Mouse (Mus musculus) adrenal gland, postnatal 14 days (tissue): ENCODE measurements around the gene Ttc16. TPM values are rescaled to one million over a fixed set of nuclear protein-coding genes. Genes with fewer than 3 reads are reported as not detected.

Experiments
- DNase-seq: peaks from one replicate; pipeline ENCODE4 v3.0.0; 2021; ENCODE audit warnings: mixed read lengths
- total RNA-seq: library from RNA; stranded (reverse); gene quantifications from 2 replicates; pipeline ENCODE4 v1.2.3, GENCODE M21; 2021

Ttc16 gene
- total RNA-seq, 1 experiment from 2014 or later = not detected

DNA sequence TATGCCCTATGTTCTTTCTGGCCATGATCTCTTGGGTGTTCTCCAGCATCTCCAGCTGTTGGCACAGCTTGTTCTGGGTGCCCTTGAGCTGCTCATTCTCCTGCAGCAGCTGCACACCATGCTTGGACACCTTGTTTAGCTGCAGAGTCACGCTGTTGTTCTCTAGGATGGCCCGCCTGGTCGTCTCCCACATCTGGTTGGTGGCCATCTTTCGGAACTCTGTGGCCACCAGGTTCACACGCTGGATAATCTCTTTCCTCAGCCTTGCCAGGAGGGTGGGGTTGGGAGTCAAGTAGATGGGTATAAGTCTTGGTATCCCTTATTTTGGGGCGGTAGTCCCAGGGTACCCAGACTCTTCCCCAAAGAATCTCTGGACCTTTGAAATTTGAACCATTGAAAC, 4.3 kb upstream of the Ttc16 start:
- no peak for DNase-seq

DNA sequence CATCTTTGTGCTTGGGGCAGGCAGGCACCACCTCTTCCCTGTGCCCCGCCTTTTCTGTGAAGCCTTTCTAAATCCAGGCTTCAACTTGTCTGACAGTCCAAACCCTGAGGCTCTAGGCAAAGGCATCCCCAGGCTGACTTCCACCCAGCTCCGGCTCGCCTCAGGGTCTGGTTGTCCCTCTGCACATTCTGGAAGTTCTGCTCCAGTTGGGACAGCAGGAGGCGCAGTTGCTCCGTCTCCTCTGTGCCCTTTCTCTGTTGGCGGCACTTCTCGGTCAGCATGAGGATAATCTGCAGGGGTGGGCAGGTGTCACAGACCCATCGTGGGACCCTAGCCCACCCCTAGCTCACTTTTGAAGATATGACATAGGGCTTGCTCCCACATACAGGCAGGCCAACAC, 3.7 kb upstream of the Ttc16 start:
- DNase-seq = peak; percentile 80

DNA sequence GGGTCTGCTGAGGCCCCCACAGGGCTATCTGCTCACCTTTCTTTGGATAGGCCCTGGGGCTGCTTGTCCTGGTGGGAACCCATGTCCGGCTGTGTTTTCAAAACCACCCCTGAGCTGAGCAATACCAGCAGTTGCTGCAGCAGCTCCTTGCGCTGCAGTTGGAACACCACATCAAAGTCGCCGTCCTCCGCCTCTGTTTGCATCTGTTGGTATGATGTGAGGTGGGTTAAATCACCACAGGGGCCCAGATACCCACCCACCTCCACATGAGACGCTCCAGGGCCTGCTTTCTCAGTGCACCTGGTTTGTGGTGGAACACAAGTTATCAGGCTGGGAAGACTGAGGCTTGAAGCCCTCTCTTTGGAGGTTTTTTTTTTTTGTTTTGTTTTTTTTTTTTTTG, 2.6 kb upstream of the Ttc16 start:
- no peak for DNase-seq

DNA sequence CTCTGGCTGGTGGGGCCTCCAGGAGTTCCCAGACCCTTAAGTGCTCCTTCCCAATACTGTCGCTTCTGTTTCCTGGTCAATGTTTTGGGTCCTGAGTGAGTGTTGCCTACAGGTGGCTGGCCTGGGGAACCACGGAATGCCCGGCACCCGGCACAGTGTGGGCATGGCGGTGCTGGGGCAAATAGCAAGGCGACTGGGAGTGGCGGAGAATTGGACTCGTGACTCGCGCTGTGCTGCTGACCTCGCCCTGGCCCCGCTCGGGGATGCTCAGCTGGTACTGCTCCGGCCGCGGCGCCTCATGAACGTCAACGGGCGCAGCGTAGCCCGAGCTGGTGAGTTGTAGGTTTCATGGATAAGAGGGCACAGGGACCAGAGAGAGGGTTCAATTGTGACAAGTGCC, 759 bp upstream of the Ttc16 start:
- DNase-seq = no peak

DNA sequence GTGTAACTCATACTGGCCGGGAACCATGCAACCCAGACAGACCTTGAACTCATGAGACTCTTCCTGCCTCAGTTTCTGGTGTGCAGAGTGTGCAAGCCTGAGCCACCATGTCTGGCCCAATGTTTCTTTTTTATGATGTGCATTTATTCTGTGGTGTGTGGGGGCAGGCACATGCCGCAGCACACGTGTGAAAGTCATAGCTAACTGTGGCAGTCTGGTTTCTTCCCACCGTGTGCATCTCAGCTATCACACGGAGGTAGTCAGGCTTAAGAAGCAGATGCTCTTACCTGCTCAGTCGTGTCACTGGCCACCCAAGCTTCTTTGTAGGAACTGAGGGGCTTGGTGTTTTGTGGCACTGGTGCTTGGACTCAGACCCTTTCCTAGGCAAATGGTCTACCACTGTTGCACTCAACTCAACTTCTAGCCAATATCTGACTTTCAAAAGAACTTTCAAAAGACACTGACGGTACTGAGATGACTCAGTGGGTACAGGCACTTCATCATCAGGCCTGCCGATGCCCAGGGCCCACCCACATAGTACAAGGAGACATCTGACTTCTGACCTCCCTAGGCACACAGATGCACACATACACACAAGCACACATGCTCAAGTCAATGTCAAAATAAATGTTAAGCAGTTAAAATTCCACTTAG, 2.7 kb downstream of the Ttc16 start:
- no peak for DNase-seq

DNA sequence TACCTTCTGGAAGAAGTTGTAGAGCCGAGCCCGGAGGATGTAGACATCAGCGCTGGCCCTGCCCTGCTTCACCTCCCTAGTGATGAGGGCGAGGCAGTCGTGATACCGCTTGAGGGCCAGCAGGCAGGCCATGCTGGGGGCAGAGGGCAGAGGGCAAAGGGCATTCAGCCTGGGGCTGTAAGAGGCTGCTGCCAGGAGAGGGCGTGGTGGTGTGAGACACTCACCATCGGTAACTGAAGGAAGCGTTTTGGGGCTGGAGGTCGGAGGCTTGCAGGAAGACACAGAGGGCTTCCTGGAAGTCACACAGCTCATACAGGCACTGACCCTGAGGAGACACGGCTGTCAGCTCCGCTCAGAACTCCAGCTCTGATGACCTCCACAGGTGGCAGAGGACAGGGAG, 3.5 kb downstream of the Ttc16 start:
- DNase-seq = no peak

DNA sequence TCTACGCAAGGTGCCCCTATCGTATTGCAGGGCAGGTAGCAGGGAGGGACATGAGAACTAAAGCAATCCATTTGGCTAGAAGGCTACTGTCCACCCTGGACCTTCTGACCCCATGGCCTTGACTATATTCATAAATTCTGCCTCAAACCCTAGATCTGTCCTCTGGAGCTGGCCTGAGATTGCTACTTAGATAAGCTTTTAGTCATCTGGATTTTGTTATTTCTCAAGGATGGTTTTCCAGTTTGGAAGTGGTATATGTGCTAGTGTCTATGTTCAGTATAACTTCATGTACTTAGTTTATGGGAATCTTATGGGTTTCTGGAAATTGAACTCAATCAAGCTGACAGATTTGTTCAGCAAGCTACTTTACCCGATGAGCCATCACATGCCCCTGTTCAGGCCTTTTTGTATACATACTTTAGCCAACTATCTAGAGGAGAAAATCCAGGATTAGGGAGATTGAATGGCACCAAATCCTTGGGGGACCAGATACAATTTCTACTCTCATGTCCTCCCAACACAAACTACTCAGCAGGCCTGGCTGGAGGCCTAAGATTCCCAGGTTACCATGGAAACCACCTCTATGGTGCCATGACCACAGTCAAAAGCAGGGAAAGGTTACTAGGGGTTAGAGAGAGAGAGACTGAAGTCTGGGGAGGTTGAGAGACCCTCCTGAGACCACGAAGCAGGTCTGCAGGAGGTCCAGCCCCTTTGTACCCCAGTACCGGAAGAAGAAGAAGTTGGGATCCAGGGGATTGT, 5.9 kb downstream of the Ttc16 start:
- no peak for DNase-seq

DNA sequence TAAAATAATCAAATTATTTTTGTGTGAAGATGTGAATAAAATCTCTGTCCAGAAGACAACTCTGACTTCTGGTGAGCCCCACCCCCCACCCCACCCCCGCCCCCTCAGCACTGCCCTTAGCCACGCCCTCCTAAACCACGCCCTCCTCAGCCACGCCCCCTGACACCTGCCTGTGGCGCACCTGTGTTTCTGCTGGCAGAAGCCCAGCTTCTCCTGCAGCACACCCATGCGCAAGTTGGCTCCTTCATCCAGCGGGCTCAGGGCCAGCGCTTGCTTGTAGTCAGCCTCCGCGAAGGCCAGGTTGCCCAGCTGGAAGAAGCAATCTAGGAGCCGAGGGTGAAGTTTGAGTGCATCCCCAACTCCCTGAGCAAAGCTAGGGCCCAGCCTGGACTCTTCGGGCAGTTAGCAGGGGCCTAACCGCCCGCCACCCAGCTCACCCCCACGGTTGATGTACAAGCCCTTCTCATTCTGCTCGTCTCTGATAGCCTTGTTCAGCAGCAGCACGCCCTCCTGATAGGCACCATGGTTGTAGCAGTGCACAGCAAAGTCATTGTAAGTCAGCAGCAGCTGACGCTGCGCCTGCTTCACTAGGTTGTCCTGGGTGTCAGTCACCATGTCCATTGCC, 6.7 kb downstream of the Ttc16 start:
- no peak for DNase-seq

DNA sequence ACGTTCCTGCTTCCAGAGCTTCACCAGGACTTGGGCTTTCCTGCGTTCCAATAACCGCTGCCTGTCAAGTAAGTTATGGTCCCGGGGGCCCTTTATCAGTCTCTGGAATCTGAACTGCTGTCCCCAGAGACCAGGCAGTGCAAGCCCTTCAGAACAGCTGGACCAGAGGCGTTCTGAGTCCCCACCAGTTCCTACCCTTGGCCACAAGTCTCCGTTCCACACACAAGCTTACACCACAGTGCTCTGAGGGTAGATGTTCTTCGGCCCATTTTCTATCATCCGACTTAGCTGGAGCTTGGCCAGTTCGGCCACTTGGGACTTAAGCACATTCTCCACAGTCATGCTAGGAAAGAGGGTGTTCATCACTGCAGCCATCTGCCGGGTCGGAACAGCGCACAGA, 8.2 kb downstream of the Ttc16 start:
- no peak for DNase-seq

DNA sequence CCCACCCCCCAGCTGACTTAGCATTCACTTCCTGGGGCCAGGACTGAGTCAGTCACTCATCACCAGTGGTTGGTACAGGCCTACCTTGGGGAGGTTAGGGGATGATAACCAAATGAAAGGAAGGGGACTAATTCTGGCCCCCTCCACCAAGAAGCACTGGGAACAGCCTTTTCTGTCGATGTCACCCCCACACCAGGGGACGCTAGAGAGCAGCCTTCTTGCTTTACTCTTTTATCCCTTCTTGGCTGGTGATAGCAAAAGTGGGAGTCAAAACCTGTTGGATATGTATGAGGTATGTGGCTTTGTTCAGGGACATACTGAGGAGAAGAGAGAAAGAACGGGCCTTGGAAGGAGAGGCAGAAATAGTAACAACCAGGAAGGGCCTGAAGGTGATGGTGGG, 12.1 kb downstream of the Ttc16 start:
- no peak for DNase-seq

DNA sequence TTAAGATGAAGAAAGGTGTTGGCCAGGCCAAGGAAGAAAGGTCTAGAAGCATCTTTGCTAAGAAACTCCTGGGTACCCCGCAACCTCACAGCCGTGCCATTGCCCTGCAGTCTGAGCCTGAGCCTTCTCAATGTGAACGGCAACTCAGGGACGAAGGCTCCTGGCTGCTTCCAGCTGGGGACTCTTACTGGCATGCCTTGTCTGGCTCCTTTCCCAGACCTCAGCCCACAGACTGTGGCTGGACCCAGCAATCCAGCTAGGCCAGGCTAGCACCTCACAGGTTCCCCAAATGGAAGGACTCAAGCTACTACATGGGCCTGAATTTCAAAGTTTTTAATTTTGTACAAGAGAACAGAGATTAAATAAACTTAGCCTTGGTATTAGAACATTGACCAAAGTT, 13.6 kb downstream of the Ttc16 start:
- no peak for DNase-seq

DNA sequence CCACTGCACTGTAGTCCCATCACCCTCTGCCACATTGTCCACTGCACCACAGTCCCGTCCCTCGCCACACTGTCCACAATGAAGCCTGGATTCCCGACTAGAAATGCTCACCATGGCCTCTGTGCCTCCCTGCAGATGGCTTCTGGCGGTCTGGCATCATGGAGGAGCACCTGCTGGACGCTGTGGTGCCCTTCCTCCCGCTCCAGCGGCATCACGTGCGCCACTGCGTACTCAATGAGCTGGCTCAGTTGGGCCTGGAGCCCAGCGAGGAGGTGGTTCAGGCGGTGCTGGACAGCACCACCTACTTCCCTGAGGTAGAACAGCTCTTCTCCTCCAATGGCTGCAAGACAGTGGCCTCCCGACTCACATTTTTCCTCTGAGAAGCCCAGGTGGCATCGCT, 14.1 kb downstream of the Ttc16 start:
- DNase-seq = no peak

DNA sequence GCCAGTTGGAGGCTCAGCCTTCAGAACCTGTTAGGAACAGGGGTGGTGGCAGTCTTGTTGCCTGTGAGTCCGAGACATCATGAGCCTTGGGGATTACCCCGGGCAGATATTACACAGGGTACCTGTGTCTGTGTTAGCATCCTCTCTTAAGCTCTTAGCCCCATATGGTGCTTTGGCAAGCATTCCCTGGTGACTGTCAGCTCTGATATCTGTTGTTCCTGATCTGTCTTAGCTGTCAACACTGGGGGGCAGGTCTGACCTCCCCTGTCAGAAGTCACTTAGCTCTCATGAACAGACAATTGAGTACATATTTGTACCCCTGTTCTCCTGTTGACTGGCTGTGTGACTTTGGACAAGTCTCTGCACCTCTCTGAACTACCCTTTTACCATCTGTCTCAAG, 16.4 kb downstream of the Ttc16 start:
- no peak for DNase-seq

DNA sequence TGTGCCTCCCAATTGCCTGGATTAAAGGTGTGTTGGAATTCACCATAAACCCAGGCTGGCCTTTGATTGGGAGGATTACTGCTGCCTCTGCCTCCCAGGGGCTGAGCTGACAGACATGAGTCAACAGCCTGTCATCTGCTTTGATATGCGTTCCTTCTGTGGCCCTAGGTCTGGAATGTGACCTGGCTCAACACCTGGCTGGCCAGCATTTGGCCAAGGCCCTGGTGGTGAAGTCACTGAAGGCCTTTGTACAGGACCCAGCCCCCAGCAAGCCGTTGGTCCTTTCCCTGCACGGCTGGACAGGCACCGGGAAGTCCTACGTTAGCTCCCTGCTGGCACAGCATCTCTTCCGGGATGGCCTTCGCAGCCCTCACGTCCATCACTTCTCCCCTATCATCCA, 16.9 kb downstream of the Ttc16 start:
- DNase-seq = no peak

DNA sequence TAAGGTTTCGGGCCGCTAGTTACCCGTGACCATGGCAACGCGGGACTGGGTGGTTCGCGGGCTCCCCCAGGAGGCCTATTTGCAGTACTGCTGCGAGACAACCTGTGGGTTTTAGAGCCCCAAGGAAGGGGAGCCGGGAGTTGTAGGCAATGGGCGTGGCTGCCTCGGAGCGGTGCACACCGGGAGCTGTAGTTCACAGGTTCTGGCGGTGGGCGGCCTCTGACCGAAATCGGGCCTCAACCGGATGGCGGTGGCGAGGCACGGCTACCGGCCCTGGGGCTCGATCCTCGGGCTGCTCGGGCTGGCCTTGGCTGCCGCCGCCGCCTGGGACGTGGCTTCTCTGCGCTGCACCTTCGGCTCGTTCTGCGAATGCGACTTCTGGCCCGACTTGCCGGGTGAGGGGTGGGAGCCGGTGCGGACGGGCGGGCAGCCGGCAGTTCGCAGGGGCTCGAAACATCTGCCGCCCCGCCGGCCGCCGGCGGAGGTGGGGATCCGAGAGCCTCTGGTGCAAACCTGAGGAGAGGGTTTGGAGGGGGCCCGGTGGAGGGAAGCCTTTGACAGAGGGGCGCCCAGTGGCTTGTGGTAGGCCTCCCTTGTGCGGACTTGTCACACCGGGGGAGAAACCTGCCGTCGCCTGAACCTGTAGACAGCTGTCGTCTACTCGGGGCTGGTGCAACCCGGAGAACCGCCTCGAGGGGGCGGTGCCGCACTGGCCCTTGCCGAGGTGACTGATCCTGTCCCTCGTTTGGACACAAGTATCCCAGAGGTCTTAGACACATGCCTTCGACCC, 18.2 kb downstream of the Ttc16 start, which contains the start of gene Tor2a:
Gene Tor2a, plus strand, starts transcription at position 179 of the 790 bp plus-strand sequence.
- DNase-seq = peak; percentile 98

DNA sequence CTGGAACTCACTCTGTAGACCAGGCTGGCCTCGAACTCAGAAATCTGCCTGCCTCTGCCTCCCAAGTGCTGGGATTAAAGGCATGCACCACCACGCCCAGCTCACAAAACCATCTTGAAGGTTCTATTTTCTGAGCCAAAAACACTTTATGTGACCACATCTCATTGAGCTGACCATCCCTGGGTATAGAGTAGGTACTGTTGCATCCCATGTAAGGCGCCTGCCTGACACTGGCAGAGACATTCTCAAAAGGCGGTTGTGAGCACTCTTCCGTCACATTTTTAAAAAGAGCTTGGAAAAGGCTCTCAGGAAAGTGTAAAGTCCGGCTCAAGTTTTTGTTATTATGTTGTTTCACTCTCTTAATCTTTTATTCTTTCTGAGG, 18.8 kb downstream of the Ttc16 start:
- DNase-seq = no peak

DNA sequence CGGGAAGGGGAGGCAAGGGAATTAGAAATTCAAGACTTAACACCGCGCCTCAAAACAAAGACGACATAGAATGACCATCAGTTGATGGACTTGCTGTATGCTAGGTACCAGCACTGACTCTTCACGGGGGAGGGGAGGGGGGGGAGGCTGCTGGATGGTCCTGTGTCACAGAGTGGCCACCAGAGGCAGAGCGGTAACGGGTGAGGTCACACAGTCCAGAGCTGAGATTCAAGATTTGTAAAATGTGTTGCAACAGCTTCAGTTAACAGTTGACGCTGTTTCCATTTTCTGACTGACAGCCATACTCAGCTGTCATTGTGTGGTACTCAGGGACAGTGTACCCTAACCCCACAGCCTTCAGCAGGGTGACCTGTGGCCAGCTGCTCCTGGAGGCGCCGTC, 23.3 kb downstream of the Ttc16 start:
- DNase-seq = peak; percentile 61

DNA sequence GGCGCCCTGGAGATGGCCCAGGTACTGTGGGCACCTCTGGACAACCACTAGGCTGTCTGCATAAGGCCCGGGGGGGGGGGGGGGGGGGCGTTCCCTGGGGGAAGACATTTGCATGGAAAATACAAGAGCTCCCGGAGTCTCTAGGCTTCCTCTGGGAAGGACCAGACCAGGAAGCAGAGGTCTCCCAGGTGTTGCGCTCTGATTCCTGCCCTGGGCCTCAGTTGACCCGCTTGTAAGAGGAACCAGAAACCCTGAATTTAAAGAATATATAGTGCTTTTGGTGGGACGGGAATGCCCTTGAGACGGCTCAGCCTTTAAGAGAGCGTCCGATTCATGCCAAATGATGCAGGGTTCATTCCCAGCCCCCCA, 23.8 kb downstream of the Ttc16 start:
- DNase-seq = no peak

DNA sequence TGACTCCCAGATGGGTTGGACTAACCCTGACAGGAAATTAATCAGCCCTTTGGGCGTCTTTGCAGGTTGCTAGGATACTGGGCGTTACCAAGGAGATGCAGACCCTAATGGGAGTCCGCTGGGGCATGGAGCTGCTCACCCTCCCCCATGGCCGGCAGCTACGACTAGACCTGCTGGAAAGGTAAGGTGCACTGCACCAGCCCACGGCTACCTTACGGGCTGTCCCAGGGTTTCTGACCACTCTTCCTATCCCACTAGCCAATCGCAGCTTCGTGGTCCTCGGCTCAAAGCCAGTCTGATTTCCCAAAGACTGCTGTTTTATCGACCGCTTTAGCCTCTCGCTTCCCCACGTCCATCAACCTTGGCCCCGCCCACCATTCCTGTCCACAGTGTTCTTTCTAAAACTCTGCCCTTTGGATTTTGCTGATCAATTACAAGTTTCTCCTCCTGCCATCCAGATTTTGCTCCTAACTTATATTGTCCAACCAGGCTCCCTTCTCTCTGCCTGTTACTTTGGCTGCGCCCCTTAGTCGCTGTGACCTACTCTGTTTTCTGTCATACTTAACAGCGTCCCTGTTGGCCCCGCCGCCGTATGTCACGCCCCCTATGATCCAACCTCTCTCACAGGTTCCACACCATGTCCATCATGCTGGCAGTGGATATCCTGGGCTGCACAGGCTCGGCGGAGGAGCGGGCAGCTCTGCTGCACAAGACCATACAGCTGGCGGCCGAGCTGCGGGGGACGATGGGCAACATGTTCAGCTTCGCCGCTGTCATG, 24.4 kb downstream of the Ttc16 start:
- peak; percentile 88 for DNase-seq

DNA sequence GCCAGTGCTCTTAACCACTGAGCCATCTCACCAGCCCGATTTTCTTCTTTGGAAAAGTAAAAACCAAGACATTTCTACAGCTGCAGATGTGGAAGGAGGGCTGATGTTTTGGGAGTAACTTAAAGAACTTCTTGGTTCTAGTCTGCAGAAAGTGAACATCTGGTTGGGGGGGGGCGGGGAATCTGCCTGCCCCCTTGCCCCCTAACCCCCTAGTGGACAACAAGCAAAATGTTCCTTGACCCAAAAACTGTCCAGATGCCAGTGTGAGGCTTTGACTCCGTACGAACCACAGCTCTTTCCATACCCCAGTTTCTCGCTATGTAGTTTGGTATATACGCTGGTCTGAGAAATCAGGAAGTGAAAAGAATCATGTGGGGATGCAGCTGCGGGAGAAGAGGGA, 25.2 kb downstream of the Ttc16 start:
- DNase-seq = no peak

DNA sequence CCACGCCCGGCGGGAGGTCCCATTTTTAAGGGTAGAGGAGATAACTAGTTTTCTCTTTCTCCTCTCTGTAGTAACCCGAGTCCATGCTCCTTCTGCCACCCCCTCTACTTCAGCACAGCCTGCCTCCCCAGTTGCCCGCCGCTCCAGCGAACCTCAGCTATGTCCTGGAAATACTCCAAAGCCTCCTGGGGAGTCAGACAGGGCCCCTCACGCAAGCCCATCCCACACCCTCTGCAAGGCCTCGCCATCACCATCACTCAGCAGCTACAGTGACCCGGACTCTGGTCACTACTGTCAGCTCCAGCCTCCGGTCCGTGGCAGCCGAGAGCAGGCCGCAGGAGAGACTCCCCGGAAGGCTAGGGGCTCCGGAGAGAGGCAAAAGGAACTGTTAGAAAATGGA, 26.4 kb downstream of the Ttc16 start:
- DNase-seq = no peak
